Mouse (Mus musculus) urinary bladder, postnatal 14 days (tissue): ENCODE data around the gene Sash1.

Source experiments
- DNase-seq: peaks from one replicate; pipeline ENCODE4 v3.0.0; 2021; ENCODE audit warnings: low spot score

Gene Sash1

GRCm38 (mm10) chr10:8676722-8677121, 209.1 kb downstream of the Sash1 start:
- peak; percentile 26 for DNase-seq
